Comparison of ENCODE assay signal across 17 mouse cellular contexts in genomic region chr5:136165246-136165645, GRCm38 (mm10). TPM values are rescaled to one million over a fixed set of nuclear protein-coding genes. Genes with fewer than 3 reads are reported as not detected.
DNase-seq lines count a peak whose midpoint lies in the region; ATAC-seq and TF ChIP-seq lines count a peak whose summit lies in the region.
"Had no signal": no experiment of that assay in that cellular context is flagged by ENCODE, and none has a peak within 500 bp of the region (broad histone marks: within the 10 kb centered on the region; RNA-seq: fewer than 3 reads in every experiment).

No protein-coding gene starts in this region.

- peaks cover 11% of the 10 kb centered on the region for H3K79me2 ChIP-seq in MEL (ENCODE audit: control insufficient read depth, insufficient read depth, low read length, poor library complexity)

- no peak overlapping the region for H3K4me3 ChIP-seq in forebrain, embryonic 14.5 days (ENCODE audit: low read depth, low read length)
- H3K4me3 ChIP-seq in forebrain, embryonic 13.5 days = no peak overlapping the region
- no peak overlapping the region for H3K4me3 ChIP-seq in MEL (ENCODE audit: control insufficient read depth in 1 of 2, insufficient read depth in 1 of 2, low read depth in 2 of 2, low read length in 2 of 2)
- H3K4me3 ChIP-seq in midbrain, embryonic 13.5 days (replicated peaks) = no peak overlapping the region
- no peak overlapping the region for H3K4me3 ChIP-seq in thymus, adult 2 months (ENCODE audit: control insufficient read depth, insufficient read depth, low read length)
- H3K4me3 ChIP-seq: heart, embryonic 10.5 days; limb, embryonic 10.5 days had no signal

- H3K9me3 ChIP-seq in forebrain, embryonic 14.5 days (replicated peaks; ENCODE audit: control insufficient read depth, low read length) = no peaks in the 10 kb centered on the region
- peaks cover 7% of the 10 kb centered on the region; the same call in 1 of the 2 replicates for H3K9me3 ChIP-seq in forebrain, embryonic 13.5 days (replicated peaks)
- H3K9me3 ChIP-seq in MEL (replicated peaks; ENCODE audit: insufficient read depth, low read length) = no peaks in the 10 kb centered on the region
- no peaks in the 10 kb centered on the region for H3K9me3 ChIP-seq in midbrain, embryonic 13.5 days
- H3K9me3 ChIP-seq: limb, embryonic 10.5 days had no signal

- TF ChIP-seq POLR2A in MEL (IDR thresholded peaks at IDR 0.05; ENCODE audit: control insufficient read depth in 1 of 2, insufficient read depth in 1 of 2, low read depth in 1 of 2, low read length in 2 of 2, poor library complexity in 1 of 2) = no peak
- no peak for TF ChIP-seq POLR2A in thymus, adult 2 months (IDR thresholded peaks at IDR 0.05; ENCODE audit: control insufficient read depth, extremely low read depth, insufficient read depth, low read length, poor library complexity)

- peaks cover 5% of the 10 kb centered on the region; the same call in 1 of the 2 replicates for H3K36me3 ChIP-seq in forebrain, embryonic 14.5 days (ENCODE audit: control insufficient read depth, insufficient read depth, low read length)
- H3K36me3 ChIP-seq in forebrain, embryonic 13.5 days (ENCODE audit: poor library complexity, severe bottlenecking) = peaks cover 24% of the 10 kb centered on the region
- H3K36me3 ChIP-seq in MEL (ENCODE audit: control insufficient read depth in 1 of 2, insufficient read depth in 2 of 2, low read length in 2 of 2) = peaks cover 0 to 7% of the 10 kb centered on the region in 2 experiments; a peak in 3 of 4 replicates
- H3K36me3 ChIP-seq in midbrain, embryonic 13.5 days = peaks cover 25% of the 10 kb centered on the region
- H3K36me3 ChIP-seq in thymus, adult 2 months (ENCODE audit: control insufficient read depth, insufficient read depth, low read length) = peaks cover 40% of the 10 kb centered on the region
- H3K36me3 ChIP-seq: heart, embryonic 10.5 days had no signal

- no peak overlapping the region for H3K27ac ChIP-seq in forebrain, embryonic 14.5 days (ENCODE audit: low read depth, low read length)
- H3K27ac ChIP-seq in forebrain, embryonic 13.5 days = no peak overlapping the region
- H3K27ac ChIP-seq in MEL (ENCODE audit: control insufficient read depth, low read depth, low read length) = no peak overlapping the region
- peak overlapping the region; percentile 48 for H3K27ac ChIP-seq in midbrain, embryonic 13.5 days
- H3K27ac ChIP-seq in thymus, adult 2 months (ENCODE audit: control insufficient read depth, insufficient read depth, low read length) = no peak overlapping the region
- H3K27ac ChIP-seq: heart, embryonic 10.5 days; limb, embryonic 10.5 days had no signal

- no peaks in the 10 kb centered on the region for H3K4me1 ChIP-seq in forebrain, embryonic 14.5 days (ENCODE audit: control insufficient read depth, insufficient read depth, low read length)
- H3K4me1 ChIP-seq in forebrain, embryonic 13.5 days = peaks cover 4% of the 10 kb centered on the region
- H3K4me1 ChIP-seq in MEL (ENCODE audit: control insufficient read depth in 1 of 2, insufficient read depth in 2 of 2, low read length in 2 of 2) = peaks cover 0 to 4% of the 10 kb centered on the region in 2 experiments; a peak in 2 of 4 replicates
- peaks cover 15% of the 10 kb centered on the region for H3K4me1 ChIP-seq in midbrain, embryonic 13.5 days (replicated peaks)
- peaks cover 12% of the 10 kb centered on the region for H3K4me1 ChIP-seq in thymus, adult 2 months (replicated peaks; ENCODE audit: control insufficient read depth, insufficient read depth, low read length)

- ATAC-seq in forebrain, embryonic 14.5 days = no peak
- no peak for ATAC-seq in forebrain, embryonic 13.5 days
- ATAC-seq in midbrain, embryonic 13.5 days = no peak; the same call in 1 of the 2 replicates

- H3K9ac ChIP-seq in forebrain, embryonic 14.5 days (ENCODE audit: low read length) = no peak overlapping the region
- no peak overlapping the region for H3K9ac ChIP-seq in forebrain, embryonic 13.5 days
- H3K9ac ChIP-seq in MEL (ENCODE audit: control insufficient read depth, low read depth, low read length, poor library complexity, severe bottlenecking) = no peak overlapping the region
- H3K9ac ChIP-seq in midbrain, embryonic 13.5 days (replicated peaks) = no peak overlapping the region; the same call in 1 of the 2 replicates

- 77% methylated on average over 8 of the region's 8 CpGs for WGBS in forebrain, embryonic 14.5 days
- 79% methylated on average over 8 of the region's 8 CpGs for WGBS in forebrain, embryonic 13.5 days
- WGBS in midbrain, embryonic 13.5 days = 73% methylated on average over 8 of the region's 8 CpGs
- 89% methylated on average over 8 of the region's 8 CpGs for WGBS in thymus, adult 2 months

- no peak overlapping the region for H3K4me2 ChIP-seq in forebrain, embryonic 14.5 days (ENCODE audit: low read length)
- no peak overlapping the region for H3K4me2 ChIP-seq in forebrain, embryonic 13.5 days
- no peak overlapping the region for H3K4me2 ChIP-seq in midbrain, embryonic 13.5 days (replicated peaks)
- H3K4me2 ChIP-seq: liver, embryonic 11.5 days had no signal

- peak; percentile 6 for DNase-seq in forebrain, embryonic 14.5 days (ENCODE audit: low spot score)
- DNase-seq in MEL (ENCODE audit: low read depth, low spot score) = no peak
- peak; percentile 42 for DNase-seq in cerebellum, adult 9-10 months
- DNase-seq in thymus, adult 2 months = no peak
- DNase-seq in kidney, adult 8-10 months = no peak
- DNase-seq: adrenal gland, postnatal 10 days; gastrocnemius, postnatal 25 days; heart, postnatal 10 days; lung, adult 2 months; lung, postnatal 36 days; retina, postnatal 1 day; thymus, postnatal 4 days had no signal

- TF ChIP-seq CTCF in MEL (IDR thresholded peaks at IDR 0.05 in 2 of 3, conservative IDR thresholded peaks at IDR 0.05 in 1 of 3; ENCODE audit: control insufficient read depth in 1 of 3, insufficient read depth in 1 of 3, low read depth in 2 of 3, low read length in 3 of 3, poor library complexity in 1 of 3, severe bottlenecking in 1 of 3) = no peak
- no peak for TF ChIP-seq CTCF in thymus, adult 2 months (IDR thresholded peaks at IDR 0.05; ENCODE audit: borderline replicate concordance, control insufficient read depth, extremely low read depth, insufficient read depth, low read length, poor library complexity)

- no peak for TF ChIP-seq RAD21 in MEL (IDR thresholded peaks at IDR 0.05; ENCODE audit: low read depth, low read length)

- no peaks in the 10 kb centered on the region for H3K27me3 ChIP-seq in forebrain, embryonic 14.5 days (replicated peaks; ENCODE audit: control insufficient read depth, insufficient read depth, low read length)
- H3K27me3 ChIP-seq in forebrain, embryonic 13.5 days = no peaks in the 10 kb centered on the region
- H3K27me3 ChIP-seq in MEL (ENCODE audit: control insufficient read depth in 1 of 2, insufficient read depth in 2 of 2, low read length in 2 of 2) = no peaks in the 10 kb centered on the region
- H3K27me3 ChIP-seq in midbrain, embryonic 13.5 days = no peaks in the 10 kb centered on the region
- no peaks in the 10 kb centered on the region for H3K27me3 ChIP-seq in thymus, adult 2 months (ENCODE audit: control insufficient read depth, insufficient read depth, low read length)

- TF ChIP-seq EP300 in MEL (IDR thresholded peaks at IDR 0.05; ENCODE audit: low read depth in 1 of 2, low read length in 2 of 2) = no peak

RNA-seq across cellular contexts. Expression of gene Orai2, which starts 5.3 kb away (rescaled TPM):
- 21.7 and 29.7 TPM in 2 replicates for polyA plus RNA-seq in forebrain, embryonic 14.5 days (2014; fragmentation: Nextera tagmentation; extraction: Ambion mirVana)
- 17.4 and 21.9 TPM in 2 replicates for polyA plus RNA-seq in forebrain, embryonic 13.5 days (2015; fragmentation: Nextera tagmentation; extraction: Ambion mirVana)
- 26.6 and 33.6 TPM in 2 replicates for total RNA-seq in MEL (2012; rRNA removed)
- 10 to 100 TPM in 1 of 2 experiments, not detected in 1; 35.7 TPM for polyA plus RNA-seq in MEL (2012; ENCODE audit: insufficient read depth in 1 of 2, insufficient read length in 2 of 2, low read depth in 1 of 2, low replicate concordance in 2 of 2, missing spikeins in 1 of 2)
- polyA plus RNA-seq in midbrain, embryonic 13.5 days (2015; fragmentation: Nextera tagmentation; extraction: Ambion mirVana) = 30.6 and 31.0 TPM in 2 replicates
- polyA plus RNA-seq in thymus, adult 2 months (2012; rRNA removed) = 276 and 292 TPM in 2 replicates

RNA-seq across cellular contexts. Expression of gene Alkbh4, which starts 29.3 kb away (rescaled TPM):
- 13.0 and 14.6 TPM in 2 replicates for polyA plus RNA-seq in forebrain, embryonic 14.5 days (2014; fragmentation: Nextera tagmentation; extraction: Ambion mirVana)
- polyA plus RNA-seq in forebrain, embryonic 13.5 days (2015; fragmentation: Nextera tagmentation; extraction: Ambion mirVana) = 18.4 and 22.8 TPM in 2 replicates
- 17.1 and 23.2 TPM in 2 replicates for total RNA-seq in MEL (2012; rRNA removed)
- 10 to 100 TPM in 1 of 2 experiments, not detected in 1; 24.2 TPM for polyA plus RNA-seq in MEL (2012; ENCODE audit: insufficient read depth in 1 of 2, insufficient read length in 2 of 2, low read depth in 1 of 2, low replicate concordance in 2 of 2, missing spikeins in 1 of 2)
- 23.0 and 23.6 TPM in 2 replicates for polyA plus RNA-seq in midbrain, embryonic 13.5 days (2015; fragmentation: Nextera tagmentation; extraction: Ambion mirVana)
- 54.2 and 55.2 TPM in 2 replicates for polyA plus RNA-seq in thymus, adult 2 months (2012; rRNA removed)

RNA-seq across cellular contexts. Expression of gene Lrwd1, which starts 29.4 kb away (rescaled TPM):
- 33.2 and 35.8 TPM in 2 replicates for polyA plus RNA-seq in forebrain, embryonic 14.5 days (2014; fragmentation: Nextera tagmentation; extraction: Ambion mirVana)
- polyA plus RNA-seq in forebrain, embryonic 13.5 days (2015; fragmentation: Nextera tagmentation; extraction: Ambion mirVana) = 43.2 and 45.2 TPM in 2 replicates
- 98.2 and 103 TPM in 2 replicates for total RNA-seq in MEL (2012; rRNA removed)
- polyA plus RNA-seq in MEL (2012; ENCODE audit: insufficient read depth in 1 of 2, insufficient read length in 2 of 2, low read depth in 1 of 2, low replicate concordance in 2 of 2, missing spikeins in 1 of 2) = 100 to 1,000 TPM in 1 of 2 experiments, not detected in 1; 133 TPM
- polyA plus RNA-seq in midbrain, embryonic 13.5 days (2015; fragmentation: Nextera tagmentation; extraction: Ambion mirVana) = 31.7 and 33.8 TPM in 2 replicates
- 136 and 138 TPM in 2 replicates for polyA plus RNA-seq in thymus, adult 2 months (2012; rRNA removed)

RNA-seq across cellular contexts. Expression of gene Prkrip1, which starts 33.5 kb away (rescaled TPM):
- polyA plus RNA-seq in forebrain, embryonic 14.5 days (2014; fragmentation: Nextera tagmentation; extraction: Ambion mirVana) = 66.2 and 69.4 TPM in 2 replicates
- 64.2 and 74.0 TPM in 2 replicates for polyA plus RNA-seq in forebrain, embryonic 13.5 days (2015; fragmentation: Nextera tagmentation; extraction: Ambion mirVana)
- 55.1 and 55.6 TPM in 2 replicates for total RNA-seq in MEL (2012; rRNA removed)
- 10 to 100 TPM in 1 of 2 experiments, not detected in 1; 84.1 TPM for polyA plus RNA-seq in MEL (2012; ENCODE audit: insufficient read depth in 1 of 2, insufficient read length in 2 of 2, low read depth in 1 of 2, low replicate concordance in 2 of 2, missing spikeins in 1 of 2)
- 68.4 and 70.2 TPM in 2 replicates for polyA plus RNA-seq in midbrain, embryonic 13.5 days (2015; fragmentation: Nextera tagmentation; extraction: Ambion mirVana)
- polyA plus RNA-seq in thymus, adult 2 months (2012; rRNA removed) = 15.9 and 20.7 TPM in 2 replicates

RNA-seq across cellular contexts. Expression of gene Polr2j, which starts 48.8 kb away (rescaled TPM):
- 255 and 310 TPM in 2 replicates for polyA plus RNA-seq in forebrain, embryonic 14.5 days (2014; fragmentation: Nextera tagmentation; extraction: Ambion mirVana)
- polyA plus RNA-seq in forebrain, embryonic 13.5 days (2015; fragmentation: Nextera tagmentation; extraction: Ambion mirVana) = 282 and 287 TPM in 2 replicates
- 316 and 318 TPM in 2 replicates for total RNA-seq in MEL (2012; rRNA removed)
- polyA plus RNA-seq in MEL (2012; ENCODE audit: insufficient read depth in 1 of 2, insufficient read length in 2 of 2, low read depth in 1 of 2, low replicate concordance in 2 of 2, missing spikeins in 1 of 2) = 100 to 1,000 TPM in 1 of 2 experiments, not detected in 1; 269 TPM
- polyA plus RNA-seq in midbrain, embryonic 13.5 days (2015; fragmentation: Nextera tagmentation; extraction: Ambion mirVana) = 242 TPM in 2 replicates
- polyA plus RNA-seq in thymus, adult 2 months (2012; rRNA removed) = 81.9 and 89.4 TPM in 2 replicates

Comparison
In these comparisons a context has a peak if more than half of its experiments do, and no peak if none do; other contexts are left out.
1. DNase-seq: peak in forebrain, embryonic 14.5 days (single experiment) and cerebellum, adult 9-10 months (single experiment); none in MEL (single experiment), thymus, adult 2 months (single experiment) and kidney, adult 8-10 months (0 of 2).